Mouse (Mus musculus): ENCODE measurements at regions not wholly inside any gene's neighbourhood (a gene's known extent, or its start where the extent isn't known, plus 50 kb on each side); places are given as distances from the start of the nearest gene placed in this dataset.
A peak's percentile ranks its signal among the peaks of the same experiment; 100 is the strongest.

GRCm38 (mm10) chr2:83224018-83224417 is 280.6 kb downstream of the Fsip2 start:
- DNase-seq = no peak

- no peak for DNase-seq
Measured at GRCm38 (mm10) chr2:83226198-83226597, 282.8 kb downstream of the Fsip2 start.

DNA sequence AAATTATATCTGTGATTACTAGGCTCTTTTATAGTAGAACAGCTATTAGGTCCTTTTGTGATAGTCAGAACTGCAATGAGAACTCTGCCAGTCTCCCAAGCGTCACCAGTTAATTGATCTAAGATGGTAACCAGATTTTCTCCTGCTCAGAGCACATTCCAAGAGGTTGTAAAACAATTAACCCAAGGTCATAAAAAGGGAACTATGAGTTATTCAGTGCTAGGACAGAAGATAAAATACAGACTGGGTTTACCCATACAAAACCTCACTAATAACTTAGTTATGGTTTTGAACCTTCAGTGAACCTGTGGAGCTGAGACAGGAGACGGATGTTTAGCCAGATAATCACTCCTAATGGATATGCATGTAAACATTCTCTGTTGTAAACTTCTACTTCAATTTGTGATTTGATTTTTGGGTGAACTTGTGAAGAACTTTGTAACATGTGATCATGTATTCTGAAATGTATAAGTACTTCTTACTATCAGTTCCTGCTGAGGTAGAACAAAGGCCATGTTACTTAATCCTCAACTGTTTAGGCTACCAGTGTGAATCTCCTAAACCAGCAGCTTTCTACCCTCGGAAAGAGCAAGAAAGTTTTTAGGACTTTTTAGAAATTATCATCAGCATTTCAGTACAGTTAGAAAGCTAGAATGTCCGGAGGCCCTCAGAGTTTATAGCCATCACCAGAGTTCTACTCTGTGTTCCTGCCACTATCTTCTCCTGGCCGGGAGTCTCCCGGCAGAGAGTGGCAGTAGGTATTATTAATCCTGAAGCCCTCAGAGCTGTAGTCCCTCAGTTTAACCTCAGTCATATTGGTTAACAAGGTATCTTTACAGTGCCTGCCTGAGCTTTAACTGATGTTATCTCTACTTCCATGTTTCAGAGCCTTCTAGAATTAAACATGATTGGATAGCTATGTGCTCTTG is 308.0 kb downstream of the Fsip2 start:
- DNase-seq = no peak

GRCm38 (mm10) chr2:83256811-83257321 is 313.4 kb downstream of the Fsip2 start:
- DNase-seq = no peak

DNA sequence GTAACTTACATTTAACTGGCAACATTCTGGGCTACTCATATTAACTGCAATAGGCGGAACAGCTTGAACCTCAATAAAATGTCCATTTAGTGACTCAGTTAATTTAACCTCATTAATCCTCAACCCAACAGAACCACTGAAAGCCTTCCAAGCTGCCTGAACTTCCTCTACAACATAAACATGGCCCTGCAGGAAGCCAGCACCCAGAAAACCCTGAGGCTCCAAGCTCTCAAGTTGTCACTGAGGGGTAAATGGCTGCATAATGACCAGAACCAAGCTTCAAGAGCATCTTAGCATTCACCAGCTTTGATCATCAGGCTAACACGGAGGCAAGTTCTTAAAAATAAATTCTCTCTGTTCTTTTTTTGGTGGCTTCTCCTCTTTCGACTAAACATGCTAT is 315.2 kb downstream of the Fsip2 start:
- no peak for DNase-seq

DNA sequence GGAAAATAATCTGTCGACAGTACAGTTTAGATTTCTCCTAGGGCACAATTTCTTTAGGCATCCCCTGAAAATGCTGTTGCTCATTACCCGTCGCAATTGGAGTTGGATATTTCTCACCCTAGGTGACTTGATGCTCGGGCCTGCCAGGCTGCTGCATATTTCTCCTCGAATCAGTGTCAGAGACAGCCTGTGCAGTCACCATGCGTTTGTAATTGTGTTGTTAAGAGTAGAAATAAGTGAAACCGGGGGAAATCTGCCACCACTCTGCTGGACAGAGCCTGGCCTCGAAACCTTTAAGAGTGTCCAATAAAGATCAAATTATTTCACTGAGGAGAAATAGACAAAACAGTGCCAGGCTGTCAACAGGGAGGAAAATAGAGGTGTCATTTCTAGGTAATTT is 340.7 kb upstream of the Zc3h15 start:
- no peak for DNase-seq

GRCm38 (mm10) chr2:83332056-83332769 is 312.0 kb upstream of the Zc3h15 start:
- DNase-seq = no peak

- DNase-seq = no peak
Measured at GRCm38 (mm10) chr2:83332770-83333157, 311.5 kb upstream of the Zc3h15 start.

GRCm38 (mm10) chr2:83337364-83337763 is 306.9 kb upstream of the Zc3h15 start:
- peak; percentile 12 for DNase-seq

DNA sequence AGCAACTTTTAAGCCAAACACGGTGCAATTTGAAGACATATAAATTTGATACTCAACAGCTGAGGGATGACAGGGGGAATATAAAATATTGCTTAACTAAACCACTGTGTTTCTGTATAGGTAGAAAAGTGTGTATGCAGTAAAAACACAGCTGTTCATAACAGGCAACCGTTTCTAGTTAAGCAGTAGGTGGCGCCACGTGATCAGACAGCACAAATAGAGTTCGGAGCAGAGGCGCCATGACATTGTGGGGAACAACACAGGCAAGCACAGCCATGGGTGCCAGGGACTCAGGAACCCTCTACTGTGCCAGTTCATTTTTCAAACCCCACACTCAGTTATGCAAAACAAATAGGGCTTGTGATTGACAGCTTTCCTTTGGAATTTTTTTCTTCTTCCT is 304.1 kb upstream of the Zc3h15 start:
- no peak for DNase-seq
